Comparison of ENCODE assay signal across 25 mouse cellular contexts in genomic region chr5:72330648-72331047, GRCm38 (mm10).
A peak's percentile ranks its signal among the peaks of the same experiment; 100 is the strongest.
DNase-seq lines count a peak whose midpoint lies in the region; ATAC-seq and TF ChIP-seq lines count a peak whose summit lies in the region.
"Had no signal": no experiment of that assay in that cellular context is flagged by ENCODE, and none has a peak within 500 bp of the region (broad histone marks: within the 10 kb centered on the region; RNA-seq: fewer than 3 reads in every experiment).

No protein-coding gene starts in this region.

- H3K4me3 ChIP-seq in hindbrain, embryonic 11.5 days (ENCODE audit: low read depth, low read length) = no peak overlapping the region
- H3K4me3 ChIP-seq in hindbrain, postnatal 0 days (ENCODE audit: low read length) = no peak overlapping the region
- H3K4me3 ChIP-seq in megakaryocyte, embryonic 14.5 days (replicated peaks) = peak overlapping the region; percentile 25
- H3K4me3 ChIP-seq: heart, embryonic 13.5 days; hindbrain, embryonic 13.5 days; left cerebral cortex, adult 2 months; liver, embryonic 13.5 days; neural tube, embryonic 13.5 days; stomach, embryonic 15.5 days had no signal

- peak; percentile 71 for ATAC-seq in hindbrain, embryonic 11.5 days (ENCODE audit: low FRiP score)
- no peak for ATAC-seq in hindbrain, postnatal 0 days
- ATAC-seq in megakaryocyte, adult 5-6 weeks (ENCODE audit: poor library complexity, severe bottlenecking) = no peak
- ATAC-seq: forebrain, embryonic 16.5 days; Patski had no signal

- no peak for TF ChIP-seq CTCF in hindbrain, postnatal 0 days (IDR thresholded peaks at IDR 0.05; ENCODE audit: low read depth)

- no peak overlapping the region for H3K4me2 ChIP-seq in hindbrain, embryonic 11.5 days (replicated peaks; ENCODE audit: low read depth, low read length)
- no peak overlapping the region for H3K4me2 ChIP-seq in hindbrain, postnatal 0 days (ENCODE audit: low read depth, low read length)
- H3K4me2 ChIP-seq: heart, embryonic 13.5 days; hindbrain, embryonic 13.5 days; liver, embryonic 13.5 days; lung, embryonic 14.5 days; neural tube, embryonic 13.5 days; stomach, embryonic 15.5 days had no signal

- no peaks in the 10 kb centered on the region for H3K27me3 ChIP-seq in hindbrain, embryonic 11.5 days (ENCODE audit: control insufficient read depth, insufficient read depth, low read length)
- H3K27me3 ChIP-seq in hindbrain, postnatal 0 days (ENCODE audit: insufficient read depth, low read length) = no peaks in the 10 kb centered on the region
- H3K27me3 ChIP-seq in megakaryocyte, embryonic 14.5 days (replicated peaks) = no peaks in the 10 kb centered on the region
- H3K27me3 ChIP-seq: heart, embryonic 13.5 days; hindbrain, embryonic 13.5 days; liver, embryonic 13.5 days; neural tube, embryonic 13.5 days; Patski; stomach, embryonic 15.5 days had no signal

- no peak overlapping the region for H3K27ac ChIP-seq in hindbrain, embryonic 11.5 days (ENCODE audit: low read depth, low read length)
- H3K27ac ChIP-seq in hindbrain, postnatal 0 days = no peak overlapping the region
- H3K27ac ChIP-seq: heart, embryonic 13.5 days; hindbrain, embryonic 13.5 days; left cerebral cortex, adult 2 months; liver, embryonic 13.5 days; macrophage; neural tube, embryonic 13.5 days; stomach, embryonic 15.5 days had no signal

- 42% methylated on average over 11 of the region's 11 CpGs for whole genome bisulfite sequencing in hindbrain, embryonic 11.5 days
- WGBS in hindbrain, postnatal 0 days = 36% methylated on average over 11 of the region's 11 CpGs

- no peak overlapping the region for H3K9ac ChIP-seq in hindbrain, embryonic 11.5 days (ENCODE audit: low read depth, low read length)
- no peak overlapping the region for H3K9ac ChIP-seq in hindbrain, postnatal 0 days (replicated peaks; ENCODE audit: low read length)
- H3K9ac ChIP-seq: heart, embryonic 13.5 days; hindbrain, embryonic 13.5 days; liver, embryonic 13.5 days; lung, embryonic 14.5 days; neural tube, embryonic 13.5 days; stomach, embryonic 15.5 days had no signal

- peak; percentile 20 for DNase-seq in hindbrain, embryonic 11.5 days (ENCODE audit: low spot score)
- DNase-seq in hindbrain, postnatal 0 days (ENCODE audit: low spot score) = no peak
- DNase-seq in R1 (ENCODE audit: low read depth, low spot score) = peak; percentile 3
- DNase-seq in embryo, embryonic 11 days = peak; percentile 39
- DNase-seq in yolk sac, embryonic 10.5 days (ENCODE audit: low spot score) = no peak
- DNase-seq in Muller cell, postnatal 12 days (ENCODE audit: inconsistent ontology term) = no peak
- DNase-seq: adrenal gland, adult 2 months; cerebellum, adult 11-12 months; gastrocnemius, postnatal 14 days; heart, adult 18-20 months; heart, postnatal 14 days; kidney, adult 8-10 months; liver, embryonic 13.5 days; lung, embryonic 14.5 days; thymus, postnatal 25 days had no signal

- no peaks in the 10 kb centered on the region for H3K36me3 ChIP-seq in hindbrain, embryonic 11.5 days (ENCODE audit: control insufficient read depth, insufficient read depth, low read length)
- no peaks in the 10 kb centered on the region for H3K36me3 ChIP-seq in hindbrain, postnatal 0 days (ENCODE audit: insufficient read depth, low read length)
- H3K36me3 ChIP-seq in megakaryocyte, embryonic 14.5 days (replicated peaks; ENCODE audit: low read length) = no peaks in the 10 kb centered on the region
- H3K36me3 ChIP-seq: hindbrain, embryonic 13.5 days; liver, embryonic 13.5 days; neural tube, embryonic 13.5 days; stomach, embryonic 15.5 days had no signal

- no peaks in the 10 kb centered on the region for H3K4me1 ChIP-seq in hindbrain, embryonic 11.5 days (replicated peaks; ENCODE audit: control insufficient read depth, insufficient read depth, low read length)
- H3K4me1 ChIP-seq in hindbrain, postnatal 0 days (ENCODE audit: insufficient read depth, low read length) = 0 out of 2 replicates have a peak, but pooled peaks cover 5% of the 10 kb centered on the region
- no peaks in the 10 kb centered on the region for H3K4me1 ChIP-seq in megakaryocyte, embryonic 14.5 days
- H3K4me1 ChIP-seq: heart, embryonic 13.5 days; liver, embryonic 13.5 days; stomach, embryonic 15.5 days had no signal

- H3K9me3 ChIP-seq in hindbrain, embryonic 11.5 days (ENCODE audit: control insufficient read depth, low read length) = no peaks in the 10 kb centered on the region
- H3K9me3 ChIP-seq in hindbrain, postnatal 0 days (ENCODE audit: low read length) = no peaks in the 10 kb centered on the region
- H3K9me3 ChIP-seq in megakaryocyte, embryonic 14.5 days = no peaks in the 10 kb centered on the region
- H3K9me3 ChIP-seq: heart, embryonic 13.5 days; hindbrain, embryonic 13.5 days; liver, embryonic 13.5 days; neural tube, embryonic 13.5 days; stomach, embryonic 15.5 days had no signal

Comparison
In these comparisons a context has a peak if more than half of its experiments do, and no peak if none do; other contexts are left out.
1. DNase-seq: peak in hindbrain, embryonic 11.5 days (single experiment), R1 (single experiment) and embryo, embryonic 11 days (single experiment); none in hindbrain, postnatal 0 days (single experiment), yolk sac, embryonic 10.5 days (single experiment) and Muller cell, postnatal 12 days (single experiment).